Mouse (Mus musculus): ENCODE data around the gene Spdya.
"Not testable (repeated sequence)": the region's sequence is repeated elsewhere in the genome, so short reads cannot be mapped to it uniquely, and the experiment has no call there.

The Spdya gene

DNA sequence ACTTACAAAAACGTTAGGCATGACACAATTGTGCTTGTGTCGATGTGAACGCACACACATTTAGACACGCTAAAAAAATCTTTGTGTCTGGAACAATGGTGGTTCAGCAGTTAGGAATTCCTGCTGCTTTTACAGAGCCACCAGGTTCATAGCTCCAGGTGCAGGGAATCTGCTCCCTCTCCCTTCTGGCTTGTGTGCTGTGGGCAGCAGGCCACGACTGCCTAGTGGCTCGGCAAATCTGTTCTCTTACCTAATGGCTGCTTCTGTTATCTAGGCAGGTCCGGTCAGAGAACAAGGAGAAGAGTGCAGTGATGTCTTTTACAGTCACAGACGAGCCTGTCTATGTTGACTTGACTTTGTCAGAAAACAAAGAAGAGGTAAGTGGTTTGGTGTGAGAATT, 81.5 kb downstream of the Spdya start:
- DNase-seq (ENCODE audit: low spot score in 2 of 2) = no peak

DNA sequence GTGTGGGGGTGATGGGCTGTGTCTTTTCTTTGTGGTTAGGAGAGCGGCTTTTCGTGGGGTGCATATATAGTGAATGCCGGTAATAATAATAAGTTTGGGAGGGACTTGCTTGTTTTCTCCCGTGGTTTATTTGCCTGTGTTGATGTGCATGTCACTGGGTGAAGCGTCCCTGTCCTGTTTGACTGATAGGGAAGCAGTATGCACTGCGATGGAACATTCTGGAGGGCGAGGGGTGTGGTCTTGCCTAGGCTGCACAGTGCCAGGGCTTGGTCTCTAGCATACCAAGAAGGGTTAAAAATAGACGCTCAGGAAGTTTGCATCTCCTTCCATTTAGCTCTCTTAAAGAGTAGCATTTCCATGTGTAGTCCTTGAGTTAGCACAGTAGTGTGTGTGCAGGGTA, 84.9 kb downstream of the Spdya start:
- DNase-seq (ENCODE audit: low spot score in 2 of 2) = no peak

- no peak for DNase-seq (ENCODE audit: low spot score in 2 of 2)
These were observed 85.9 kb downstream of the Spdya start for GRCm38 (mm10) chr17:71637750-71638265.

DNA sequence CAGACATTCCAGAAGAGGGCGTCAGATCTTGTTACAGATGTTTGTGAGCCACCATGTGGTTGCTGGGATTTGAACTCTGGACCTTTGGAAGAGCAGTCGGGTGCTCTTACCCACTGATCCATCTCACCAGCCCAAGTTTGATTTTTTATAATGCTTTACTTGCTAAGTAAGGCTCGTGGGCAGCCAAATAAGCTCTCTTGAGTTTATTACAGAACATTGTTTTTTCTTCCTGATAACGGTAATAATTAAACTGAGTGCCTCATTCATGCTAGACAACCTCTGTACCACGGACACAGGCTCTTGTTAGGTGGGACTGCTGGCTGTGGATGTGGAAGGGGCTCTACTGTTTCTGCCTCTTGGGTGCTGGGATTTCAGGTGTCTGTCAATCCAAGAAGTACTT, 87.2 kb downstream of the Spdya start:
- not testable (repeated sequence) for DNase-seq (ENCODE audit: low spot score in 2 of 2)

Data from spleen, postnatal 36 days (tissue).